Mouse (Mus musculus) CD4-positive helper T cell, adult 2 months (primary cell): Measurements from ENCODE around the gene Snf8.
A peak's percentile ranks its signal among the peaks of the same experiment; 100 is the strongest.

Experiments used
- DNase-seq: peaks from one replicate; pipeline ENCODE4 v3.0.0-alpha.2; 2012; ENCODE audit warnings: low read depth, missing footprints, low spot score

Gene Snf8

GRCm38 (mm10) chr11:96028130-96028529, 6.6 kb upstream of the Snf8 start:
- no peak for DNase-seq

- no peak for DNase-seq
Measured at GRCm38 (mm10) chr11:96030571-96030970, 4.1 kb upstream of the Snf8 start.

- DNase-seq: no peak
Measured at GRCm38 (mm10) chr11:96031701-96032100, 3.0 kb upstream of the Snf8 start.

- peak; percentile 23 for DNase-seq
Measured at GRCm38 (mm10) chr11:96033264-96033663, 1.4 kb upstream of the Snf8 start.

- DNase-seq: peak; percentile 16
Measured at GRCm38 (mm10) chr11:96034116-96034515, 569 bp upstream of the Snf8 start.

- DNase-seq: no peak
Measured at GRCm38 (mm10) chr11:96035133-96035532, 448 bp downstream of the Snf8 start.

- DNase-seq: no peak
Measured at GRCm38 (mm10) chr11:96037499-96037898, 2.8 kb downstream of the Snf8 start.

GRCm38 (mm10) chr11:96038560-96038959, 3.9 kb downstream of the Snf8 start:
- DNase-seq: no peak

- DNase-seq: peak; percentile 14
Measured at GRCm38 (mm10) chr11:96044803-96045567, 10.3 kb downstream of the Snf8 start.

- no peak for DNase-seq
Measured at GRCm38 (mm10) chr11:96046028-96046427, 11.3 kb downstream of the Snf8 start.

GRCm38 (mm10) chr11:96046793-96047192, 12.1 kb downstream of the Snf8 start:
- DNase-seq: no peak

- DNase-seq: no peak
Measured at GRCm38 (mm10) chr11:96047469-96048373, 13.0 kb downstream of the Snf8 start.

GRCm38 (mm10) chr11:96049939-96050338, 15.3 kb downstream of the Snf8 start:
- DNase-seq: no peak

GRCm38 (mm10) chr11:96050854-96051253, 16.2 kb downstream of the Snf8 start:
- no peak for DNase-seq

- peak; percentile 41 for DNase-seq
Measured at GRCm38 (mm10) chr11:96058309-96058708, 23.6 kb downstream of the Snf8 start.

- DNase-seq: peak; percentile 61
Measured at GRCm38 (mm10) chr11:96064521-96065214, 30.0 kb downstream of the Snf8 start.

GRCm38 (mm10) chr11:96065215-96065911, 30.7 kb downstream of the Snf8 start, which contains the start of gene Ube2z:
Ube2z (minus strand) TSS chr11:96065388.
- DNase-seq: peak; percentile 93

GRCm38 (mm10) chr11:96068231-96068630, 33.5 kb downstream of the Snf8 start:
- no peak for DNase-seq

GRCm38 (mm10) chr11:96070353-96070752, 35.7 kb downstream of the Snf8 start:
- DNase-seq: no peak

- no peak for DNase-seq
Measured at GRCm38 (mm10) chr11:96071013-96071412, 36.3 kb downstream of the Snf8 start.

- no peak for DNase-seq
Measured at GRCm38 (mm10) chr11:96073295-96073993, 38.8 kb downstream of the Snf8 start.
